Mouse (Mus musculus): ENCODE results near the gene Snu13. TPM values are rescaled to one million over a fixed set of nuclear protein-coding genes. Genes with fewer than 3 reads are reported as not detected.

Gene Snu13
- total and polyA plus RNA-seq, 2 experiments from 2014 or later = 109 to 204 TPM

- H3K4me3 ChIP-seq (ENCODE audit: low read depth, low read length) = no peak overlapping the region
- 0 out of 2 replicates have a peak, but pooled peaks cover 9% of the 10 kb centered on the region for H3K4me1 ChIP-seq (ENCODE audit: control insufficient read depth, insufficient read depth)
- H3K27me3 ChIP-seq (ENCODE audit: control insufficient read depth, insufficient read depth, low read length) = no peaks in the 10 kb centered on the region
- 72% methylated on average over 6 of the region's 6 CpGs for WGBS
- H3K4me2 ChIP-seq (ENCODE audit: low read depth, low read length) = no peak overlapping the region
- no peak overlapping the region for H3K27ac ChIP-seq (ENCODE audit: low read depth)
- ATAC-seq (ENCODE audit: insufficient read depth, low read depth) = no peak
- H3K9ac ChIP-seq (replicated peaks; ENCODE audit: low read depth, low read length) = no peak overlapping the region
- H3K36me3 ChIP-seq (replicated peaks; ENCODE audit: control insufficient read depth, insufficient read depth, low read length) = peaks cover 60% of the 10 kb centered on the region
- no peak for DNase-seq (ENCODE audit: low spot score)
- H3K9me3 ChIP-seq (replicated peaks; ENCODE audit: control insufficient read depth, low read length) = no peaks in the 10 kb centered on the region
- TF ChIP-seq CTCF (IDR thresholded peaks at IDR 0.05; ENCODE audit: low read depth) (no peak), EP300 (IDR thresholded peaks at IDR 0.05; ENCODE audit: low read depth) (no peak)
Measured at GRCm38 (mm10) chr15:81993992-81994391, 53.4 kb downstream of the Snu13 start.

- ATAC-seq (ENCODE audit: insufficient read depth, low read depth) = no peak
- 29% methylated on average over 7 of the region's 7 CpGs for WGBS
- no peak overlapping the region for H3K4me2 ChIP-seq (ENCODE audit: low read depth, low read length)
Measured at GRCm38 (mm10) chr15:81990549-81990948, 56.8 kb downstream of the Snu13 start.

More at GRCm38 (mm10) chr15:81990549-81990948, 56.8 kb downstream of the Snu13 start:
- TF ChIP-seq CTCF (IDR thresholded peaks at IDR 0.05; ENCODE audit: low read depth) = no peak
- TF ChIP-seq EP300 (IDR thresholded peaks at IDR 0.05; ENCODE audit: low read depth) = no peak
- H3K9me3 ChIP-seq (replicated peaks; ENCODE audit: control insufficient read depth, low read length) = no peaks in the 10 kb centered on the region
- H3K27ac ChIP-seq (ENCODE audit: low read depth) = no peak overlapping the region
- no peak overlapping the region for H3K4me3 ChIP-seq (ENCODE audit: low read depth, low read length)
- no peaks in the 10 kb centered on the region for H3K27me3 ChIP-seq (ENCODE audit: control insufficient read depth, insufficient read depth, low read length)
- no peak for DNase-seq (ENCODE audit: low spot score)
- H3K9ac ChIP-seq (replicated peaks; ENCODE audit: low read depth, low read length) = no peak overlapping the region
- peaks cover 29% of the 10 kb centered on the region for H3K36me3 ChIP-seq (replicated peaks; ENCODE audit: control insufficient read depth, insufficient read depth, low read length)
- 0 out of 2 replicates have a peak, but pooled peaks cover 9% of the 10 kb centered on the region for H3K4me1 ChIP-seq (ENCODE audit: control insufficient read depth, insufficient read depth)

Other genes with a start within 250 kb of the Snu13 start
- gene Tef, start 245.2 kb downstream of the Snu13 start, total RNA-seq (2014; rRNA removed; ENCODE audit: low replicate concordance) = 41.5 and 58.7 TPM in 2 replicates
- gene Tef, start 245.2 kb downstream of the Snu13 start, polyA plus RNA-seq (2015; fragmentation: Nextera tagmentation; extraction: Ambion mirVana) = 27.8 and 30.3 TPM in 2 replicates
- 19.2 and 75.8 TPM in 2 replicates for gene Tob2, start 188.8 kb downstream of the Snu13 start, total RNA-seq (2014; rRNA removed; ENCODE audit: low replicate concordance)
- 16.0 and 18.2 TPM in 2 replicates for gene Tob2, start 188.8 kb downstream of the Snu13 start, polyA plus RNA-seq (2015; fragmentation: Nextera tagmentation; extraction: Ambion mirVana)
- 26.9 and 31.0 TPM in 2 replicates for gene Phf5a, start 175.7 kb downstream of the Snu13 start, total RNA-seq (2014; rRNA removed; ENCODE audit: low replicate concordance)
- gene Phf5a, start 175.7 kb downstream of the Snu13 start, polyA plus RNA-seq (2015; fragmentation: Nextera tagmentation; extraction: Ambion mirVana) = 60.7 and 65.3 TPM in 2 replicates
- gene Aco2, start 175.3 kb downstream of the Snu13 start, total RNA-seq (2014; rRNA removed; ENCODE audit: low replicate concordance) = 2,020 and 2,039 TPM in 2 replicates
- gene Aco2, start 175.3 kb downstream of the Snu13 start, polyA plus RNA-seq (2015; fragmentation: Nextera tagmentation; extraction: Ambion mirVana) = 1,019 and 1,040 TPM in 2 replicates
- gene Polr3h, start 121.4 kb downstream of the Snu13 start, total RNA-seq (2014; rRNA removed; ENCODE audit: low replicate concordance) = 8.4 and 14.8 TPM in 2 replicates
- 315 and 321 TPM in 2 replicates for gene Polr3h, start 121.4 kb downstream of the Snu13 start, polyA plus RNA-seq (2015; fragmentation: Nextera tagmentation; extraction: Ambion mirVana)
- gene Csdc2, start 110.8 kb downstream of the Snu13 start, total RNA-seq (2014; rRNA removed; ENCODE audit: low replicate concordance) = 2.0 and 2.8 TPM in 2 replicates
- 7.7 and 7.9 TPM in 2 replicates for gene Csdc2, start 110.8 kb downstream of the Snu13 start, polyA plus RNA-seq (2015; fragmentation: Nextera tagmentation; extraction: Ambion mirVana)
- gene Pmm1, start 86.7 kb downstream of the Snu13 start, total RNA-seq (2014; rRNA removed; ENCODE audit: low replicate concordance) = 19.8 and 27.0 TPM in 2 replicates
- gene Pmm1, start 86.7 kb downstream of the Snu13 start, polyA plus RNA-seq (2015; fragmentation: Nextera tagmentation; extraction: Ambion mirVana) = 17.8 and 19.1 TPM in 2 replicates
- not detected in 2 replicates for gene 1700029P11Rik, start 67.1 kb downstream of the Snu13 start, total RNA-seq (2014; rRNA removed; ENCODE audit: low replicate concordance)
- gene 1700029P11Rik, start 67.1 kb downstream of the Snu13 start, polyA plus RNA-seq (2015; fragmentation: Nextera tagmentation; extraction: Ambion mirVana) = not detected in 2 replicates
- 25.2 and 37.2 TPM in 2 replicates for gene Xrcc6, start 59.8 kb downstream of the Snu13 start, total RNA-seq (2014; rRNA removed; ENCODE audit: low replicate concordance)
- 36.8 and 39.0 TPM in 2 replicates for gene Xrcc6, start 59.8 kb downstream of the Snu13 start, polyA plus RNA-seq (2015; fragmentation: Nextera tagmentation; extraction: Ambion mirVana)
- gene Desi1, start 13.7 kb downstream of the Snu13 start, total RNA-seq (2014; rRNA removed; ENCODE audit: low replicate concordance) = 9.0 and 13.6 TPM in 2 replicates
- 15.4 and 16.1 TPM in 2 replicates for gene Desi1, start 13.7 kb downstream of the Snu13 start, polyA plus RNA-seq (2015; fragmentation: Nextera tagmentation; extraction: Ambion mirVana)
- not detected in 2 replicates for gene 4930407I10Rik, start 11.6 kb upstream of the Snu13 start, total RNA-seq (2014; rRNA removed; ENCODE audit: low replicate concordance)
- gene 4930407I10Rik, start 11.6 kb upstream of the Snu13 start, polyA plus RNA-seq (2015; fragmentation: Nextera tagmentation; extraction: Ambion mirVana) = not detected in 2 replicates
- not detected in 2 replicates for gene Mei1, start 22.4 kb upstream of the Snu13 start, total RNA-seq (2014; rRNA removed; ENCODE audit: low replicate concordance)
- gene Mei1, start 22.4 kb upstream of the Snu13 start, polyA plus RNA-seq (2015; fragmentation: Nextera tagmentation; extraction: Ambion mirVana) = not detected in 2 replicates
- 4.9 and 6.9 TPM in 2 replicates for gene Ccdc134, start 80.3 kb upstream of the Snu13 start, total RNA-seq (2014; rRNA removed; ENCODE audit: low replicate concordance)
- 5.9 and 6.5 TPM in 2 replicates for gene Ccdc134, start 80.3 kb upstream of the Snu13 start, polyA plus RNA-seq (2015; fragmentation: Nextera tagmentation; extraction: Ambion mirVana)
- 86.3 and 90.3 TPM in 2 replicates for gene Srebf2, start 99.6 kb upstream of the Snu13 start, total RNA-seq (2014; rRNA removed; ENCODE audit: low replicate concordance)
- gene Srebf2, start 99.6 kb upstream of the Snu13 start, polyA plus RNA-seq (2015; fragmentation: Nextera tagmentation; extraction: Ambion mirVana) = 58.0 and 68.3 TPM in 2 replicates
- 0.19 and 7.5 TPM in 2 replicates for gene Shisa8, start 165.2 kb upstream of the Snu13 start, total RNA-seq (2014; rRNA removed; ENCODE audit: low replicate concordance)
- gene Shisa8, start 165.2 kb upstream of the Snu13 start, polyA plus RNA-seq (2015; fragmentation: Nextera tagmentation; extraction: Ambion mirVana) = 0.07 and 0.23 TPM in 2 replicates
- 1.5 TPM in 1 of 2 replicates, not detected in the other for gene Tnfrsf13c, start 176.8 kb upstream of the Snu13 start, total RNA-seq (2014; rRNA removed; ENCODE audit: low replicate concordance)
- gene Tnfrsf13c, start 176.8 kb upstream of the Snu13 start, polyA plus RNA-seq (2015; fragmentation: Nextera tagmentation; extraction: Ambion mirVana) = not detected in 2 replicates
- 16.7 and 25.7 TPM in 2 replicates for gene Cenpm, start 197.2 kb upstream of the Snu13 start, total RNA-seq (2014; rRNA removed; ENCODE audit: low replicate concordance)
- 22.5 and 25.6 TPM in 2 replicates for gene Cenpm, start 197.2 kb upstream of the Snu13 start, polyA plus RNA-seq (2015; fragmentation: Nextera tagmentation; extraction: Ambion mirVana)
- not detected in 2 replicates for gene 1500009C09Rik, start 204.8 kb upstream of the Snu13 start, total RNA-seq (2014; rRNA removed; ENCODE audit: low replicate concordance)
- not detected in 2 replicates for gene 1500009C09Rik, start 204.8 kb upstream of the Snu13 start, polyA plus RNA-seq (2015; fragmentation: Nextera tagmentation; extraction: Ambion mirVana)
- 1.4 and 4.4 TPM in 2 replicates for gene Sept3, start 227.3 kb upstream of the Snu13 start, total RNA-seq (2014; rRNA removed; ENCODE audit: low replicate concordance)
- 1.4 and 1.5 TPM in 2 replicates for gene Sept3, start 227.3 kb upstream of the Snu13 start, polyA plus RNA-seq (2015; fragmentation: Nextera tagmentation; extraction: Ambion mirVana)